Mouse (Mus musculus) spleen, adult 2 months (tissue): ENCODE results near the gene Kdelc1. TPM values are rescaled to one million over a fixed set of nuclear protein-coding genes. Genes with fewer than 3 reads are reported as not detected.
A peak's percentile ranks its signal among the peaks of the same experiment; 100 is the strongest.

ENCODE experiments used
- DNase-seq, 2 experiments: peaks; one replicate each; pipeline versions ENCODE4 v3.0.0 to v3.0.0-alpha.2; 2012 to 2021; ENCODE audit warnings: low spot score in 2 of 2, low read depth in 1 of 2
- H3K27ac ChIP-seq: fragments of 200-500 bp; 2 replicates; pipeline ENCODE4 v1.5.1; 2012; ENCODE audit warnings: low read length, inconsistent platforms; ENCODE audit not compliant: insufficient read depth
- H3K27me3 ChIP-seq: fragments of 200-500 bp; 2 replicates; pipeline ENCODE4 v1.6.1; 2012; ENCODE audit warnings: mild to moderate bottlenecking, moderate library complexity, low read length, inconsistent platforms; ENCODE audit not compliant: control insufficient read depth, insufficient read depth
- H3K36me3 ChIP-seq: fragments of 200-500 bp; 2 replicates; pipeline ENCODE4 v1.6.1; 2012; ENCODE audit warnings: mild to moderate bottlenecking, low read length, inconsistent platforms; ENCODE audit not compliant: control insufficient read depth, insufficient read depth
- H3K4me1 ChIP-seq: fragments of 200-500 bp; 2 replicates; pipeline ENCODE4 v1.6.1; 2011; ENCODE audit warnings: inconsistent platforms; ENCODE audit not compliant: control insufficient read depth, insufficient read depth, insufficient read length
- H3K4me3 ChIP-seq: fragments of 200-500 bp; 2 replicates; pipeline ENCODE4 v1.5.1; 2011; ENCODE audit warnings: mild to moderate bottlenecking, inconsistent platforms; ENCODE audit not compliant: insufficient read depth, insufficient read length; ENCODE audit errors: extremely low read depth
- CTCF ChIP-seq: fragments of 200-500 bp; IDR thresholded peaks from 2 replicates; pipeline ENCODE4 v1.5.1; 2011; ENCODE audit warnings: mild to moderate bottlenecking, inconsistent platforms; ENCODE audit not compliant: insufficient read depth, insufficient read length, insufficient replicate concordance; ENCODE audit errors: extremely low read depth
- POLR2A ChIP-seq: fragments of 200-500 bp; IDR thresholded peaks from 2 replicates; pipeline ENCODE4 v1.6.1; 2011; ENCODE audit warnings: low read depth, low read length, inconsistent platforms
- WGBS: fragments of 180-500 bp; shearing (Covaris S2); methylation state at CpG from one replicate; pipeline ENCODE4 v1.1.7; 2018; 5-methylcytosine and 5-hydroxymethylcytosine counted together
- polyA plus RNA-seq: library from polyadenylated mRNA; depleted of rRNA; stranded (reverse); fragments of >200 nt; gene quantifications from 2 replicates; pipeline ENCODE4 v1.2.3, GENCODE M21; 2012; rRNA removed

The Kdelc1 gene
- polyA plus RNA-seq: 5.6 and 8.0 TPM in 2 replicates

DNA sequence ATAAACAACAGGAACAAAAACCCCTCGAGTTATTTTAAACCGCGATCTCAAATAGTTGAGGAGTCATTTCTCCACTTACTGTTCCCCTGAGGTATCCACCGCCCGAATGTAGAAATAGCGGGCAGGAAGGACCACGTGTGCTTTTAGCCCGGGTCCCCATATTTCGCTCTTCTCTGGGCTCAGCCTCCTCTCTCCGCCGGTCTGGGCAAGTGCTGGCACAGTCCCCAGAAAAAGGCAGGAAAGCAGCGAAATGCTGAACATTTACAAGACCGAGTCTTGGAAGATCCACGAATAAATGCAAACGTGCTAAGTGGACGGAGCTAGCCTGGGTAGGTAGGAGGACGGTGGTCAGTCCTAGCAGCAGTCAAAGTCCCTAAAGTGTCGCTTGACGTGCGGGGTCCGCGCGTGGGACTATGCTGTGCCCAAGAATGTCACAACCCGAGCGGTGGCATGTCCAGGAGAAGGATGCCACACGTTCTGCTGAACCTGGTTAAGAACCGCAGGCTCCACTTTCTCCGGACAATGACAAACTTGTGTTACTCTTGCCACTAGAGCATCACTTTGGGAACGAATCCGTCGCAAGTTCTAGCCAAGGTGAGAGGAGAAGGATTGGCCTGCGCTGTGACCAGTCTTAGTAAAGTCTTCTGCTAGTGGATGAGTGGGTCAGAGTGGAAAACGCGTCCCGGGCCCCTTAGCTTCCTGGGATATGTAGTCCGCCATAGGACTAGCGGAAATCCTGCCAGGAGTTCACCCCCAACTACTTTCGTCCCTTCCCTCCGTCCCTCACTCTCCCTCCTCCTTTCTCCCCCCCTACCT, at the start of gene Kdelc1, which contains the start of gene Bivm:
Kdelc1 (minus strand) TSS at position 570 of the 816 bp plus-strand sequence.
Bivm (plus strand) TSS at position 719 of the 816 bp plus-strand sequence.
- TF ChIP-seq POLR2A (peak; percentile 9; the same call in 1 of the 2 replicates), CTCF (no peak)
- no peaks in the 10 kb centered on the region for H3K27me3 ChIP-seq
- H3K27ac ChIP-seq: peak within 1 kb of the TSS; percentile 42
- DNase-seq: peak; percentile 47 to 54
- under 1% methylated on average over 39 of the region's 39 CpGs for WGBS
- 0 out of 2 replicates have a peak, but pooled peaks cover 2% of the 10 kb centered on the region for H3K36me3 ChIP-seq
- H3K4me1 ChIP-seq: no peaks in the 10 kb centered on the region; the same call in 1 of the 2 replicates
- peak within 1 kb of the TSS; percentile 67 for H3K4me3 ChIP-seq

DNA sequence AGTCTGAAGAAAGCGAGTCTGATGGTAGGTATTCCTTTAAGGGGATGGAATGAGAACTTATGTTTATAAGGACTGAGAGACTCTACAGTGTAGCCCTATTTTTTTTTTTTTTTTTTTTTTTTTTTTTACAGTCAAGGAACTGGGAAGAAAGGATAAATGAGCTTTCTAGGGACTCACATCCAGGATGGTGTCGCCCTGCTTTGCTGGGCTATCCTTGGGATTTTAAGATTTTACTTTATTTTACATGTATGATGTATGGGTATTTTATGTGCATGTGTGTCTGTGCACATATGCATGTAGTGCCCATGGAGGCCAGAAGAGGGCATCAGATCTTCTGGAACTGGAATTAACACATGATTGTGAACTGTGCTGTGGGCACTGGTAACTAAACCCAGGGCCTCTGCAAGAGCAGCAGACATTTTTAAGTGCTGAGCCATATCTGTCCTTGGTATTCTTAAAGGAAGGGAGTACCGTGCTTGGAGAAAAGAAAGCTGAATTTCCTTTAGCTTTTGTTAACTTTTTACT, 49.3 kb upstream of the Kdelc1 start:
- peaks cover 23% of the 10 kb centered on the region for H3K36me3 ChIP-seq
- no peak for TF ChIP-seq POLR2A
- TF ChIP-seq CTCF: no peak
- no peak overlapping the region for H3K4me3 ChIP-seq
- no peaks in the 10 kb centered on the region for H3K27me3 ChIP-seq
- 91% methylated on average over 3 of the region's 3 CpGs for WGBS
- DNase-seq: no peak
- H3K4me1 ChIP-seq: no peaks in the 10 kb centered on the region
- no peak overlapping the region for H3K27ac ChIP-seq

DNA sequence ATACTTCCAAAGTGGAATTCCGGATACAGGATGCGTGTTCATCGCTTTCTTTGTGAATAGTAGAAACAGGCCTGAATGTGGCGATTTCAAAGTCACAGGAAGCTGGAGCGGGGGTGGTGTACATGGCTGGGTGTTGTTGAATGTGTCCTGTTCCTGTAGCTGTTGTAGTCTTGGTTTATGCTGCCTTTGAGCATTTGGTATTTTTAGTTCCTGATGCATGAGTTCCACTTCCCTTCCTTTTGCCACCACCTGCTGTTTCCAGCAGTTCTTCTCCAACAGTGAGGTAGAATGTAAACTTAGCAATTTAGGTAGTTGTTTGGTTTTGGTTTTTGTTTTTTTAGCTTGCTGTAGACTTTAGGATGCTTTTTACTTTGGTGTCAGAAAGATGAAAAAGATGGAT, 43.8 kb upstream of the Kdelc1 start:
- 79% methylated on average over 5 of the region's 5 CpGs for WGBS
- H3K27ac ChIP-seq: no peak overlapping the region
- peaks cover 24% of the 10 kb centered on the region for H3K36me3 ChIP-seq
- H3K4me3 ChIP-seq: no peak overlapping the region
- 0 out of 2 replicates have a peak, but pooled peaks cover 2% of the 10 kb centered on the region for H3K4me1 ChIP-seq
- TF ChIP-seq POLR2A: no peak
- no peak for TF ChIP-seq CTCF
- no peaks in the 10 kb centered on the region for H3K27me3 ChIP-seq
- no peak for DNase-seq

DNA sequence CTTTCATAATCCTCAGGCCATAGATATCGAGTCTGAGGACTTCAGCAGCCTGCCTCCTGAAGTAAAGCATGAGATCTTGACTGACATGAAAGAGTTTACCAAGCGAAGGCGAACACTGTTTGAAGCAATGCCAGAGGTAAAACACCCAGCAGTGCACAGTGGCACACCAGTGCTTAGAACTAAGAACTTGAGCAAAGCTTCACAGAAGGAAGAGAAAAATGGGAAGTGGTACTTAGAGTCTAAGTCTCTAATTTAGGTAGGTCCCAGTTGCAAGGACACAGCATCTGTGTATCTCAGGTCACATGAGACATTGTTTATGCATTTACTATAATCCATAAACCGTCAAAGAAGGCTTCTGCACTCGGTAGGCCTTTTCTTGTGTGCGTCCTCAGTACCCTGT, 43.2 kb upstream of the Kdelc1 start:
- 0 out of 2 replicates have a peak, but pooled peaks cover 2% of the 10 kb centered on the region for H3K4me1 ChIP-seq
- H3K27ac ChIP-seq: no peak overlapping the region
- peaks cover 20% of the 10 kb centered on the region for H3K36me3 ChIP-seq
- no peak for TF ChIP-seq POLR2A
- no peak for TF ChIP-seq CTCF
- H3K27me3 ChIP-seq: no peaks in the 10 kb centered on the region
- 80% methylated on average over 6 of the region's 6 CpGs for WGBS
- no peak overlapping the region for H3K4me3 ChIP-seq
- DNase-seq: no peak

DNA sequence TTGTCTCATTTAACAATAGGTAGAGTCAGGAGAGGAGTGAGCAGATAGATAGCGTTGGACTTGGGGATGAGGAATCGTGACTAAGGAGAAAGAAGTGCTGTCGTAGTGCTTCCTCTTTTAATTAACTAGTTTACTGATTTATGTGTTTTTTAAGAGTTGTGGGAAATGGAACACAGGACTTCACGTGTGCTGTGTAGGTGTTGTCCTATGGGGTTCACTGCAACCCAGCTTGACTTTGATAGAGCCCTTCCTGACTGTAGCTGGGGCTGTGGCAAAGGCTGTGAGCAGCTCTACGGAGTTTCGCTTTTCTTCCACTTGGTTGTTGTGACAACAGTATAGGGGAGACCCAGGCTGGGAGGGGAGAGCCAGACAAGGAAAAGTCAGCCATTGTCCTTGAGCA, 39.7 kb upstream of the Kdelc1 start:
- H3K36me3 ChIP-seq: peaks cover 14% of the 10 kb centered on the region
- TF ChIP-seq POLR2A: no peak
- no peak for TF ChIP-seq CTCF
- no peaks in the 10 kb centered on the region for H3K27me3 ChIP-seq
- H3K27ac ChIP-seq: no peak overlapping the region
- H3K4me1 ChIP-seq: 0 out of 2 replicates have a peak, but pooled peaks cover 2% of the 10 kb centered on the region
- DNase-seq: no peak
- WGBS: 58% methylated on average over 6 of the region's 6 CpGs
- no peak overlapping the region for H3K4me3 ChIP-seq

DNA sequence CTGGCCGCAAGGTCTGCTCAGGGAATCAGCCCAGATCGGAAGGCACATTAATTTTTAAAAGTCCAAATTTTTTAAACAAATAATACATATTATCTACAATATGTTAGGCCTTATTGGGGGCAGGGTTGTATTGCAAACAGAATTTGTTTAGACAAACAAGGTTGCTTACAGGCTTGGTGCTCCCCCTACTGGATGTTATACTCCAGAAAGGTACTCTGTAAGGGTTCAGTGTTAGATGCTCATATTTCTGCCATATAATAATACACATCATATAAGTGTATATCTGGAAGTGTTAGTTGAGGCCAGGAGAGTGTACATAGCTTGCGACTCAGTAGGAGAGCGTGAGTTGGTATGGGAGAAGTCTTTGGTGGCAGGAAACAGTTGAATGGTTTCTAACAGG, 36.7 kb upstream of the Kdelc1 start:
- H3K27ac ChIP-seq: no peak overlapping the region
- no peaks in the 10 kb centered on the region for H3K27me3 ChIP-seq
- DNase-seq: no peak
- TF ChIP-seq CTCF (no peak), POLR2A (no peak)
- H3K36me3 ChIP-seq: peaks cover 9% of the 10 kb centered on the region
- WGBS: 98% methylated on average over 4 of the region's 4 CpGs
- H3K4me1 ChIP-seq: no peaks in the 10 kb centered on the region
- no peak overlapping the region for H3K4me3 ChIP-seq

DNA sequence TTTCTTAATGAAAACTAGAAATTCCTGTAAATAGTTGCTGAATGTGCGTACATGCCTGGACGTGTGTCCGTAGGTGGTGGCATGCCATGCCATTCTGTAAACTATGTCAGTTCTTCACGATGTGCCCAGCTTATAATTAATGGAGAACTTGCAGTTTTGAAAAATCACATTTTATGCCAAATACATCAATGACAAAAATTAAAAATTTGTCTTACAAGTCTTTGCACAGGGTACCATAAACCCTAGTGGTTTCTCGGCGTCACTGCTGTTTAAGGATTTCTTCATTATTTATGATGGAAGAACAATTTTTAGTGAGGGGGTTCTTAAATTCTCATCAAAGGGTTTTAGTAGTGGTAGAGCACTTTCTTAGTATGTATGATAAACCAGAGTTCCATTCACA, 30.1 kb upstream of the Kdelc1 start:
- WGBS: 39% methylated on average over 6 of the region's 6 CpGs
- TF ChIP-seq POLR2A: no peak
- no peak for TF ChIP-seq CTCF
- DNase-seq: no peak
- no peak overlapping the region for H3K4me3 ChIP-seq
- H3K27me3 ChIP-seq: no peaks in the 10 kb centered on the region
- peaks cover 2% of the 10 kb centered on the region; the same call in 1 of the 2 replicates for H3K4me1 ChIP-seq
- no peak overlapping the region for H3K27ac ChIP-seq
- no peaks in the 10 kb centered on the region for H3K36me3 ChIP-seq
